Mouse (Mus musculus) heart, embryonic 15.5 days (tissue): ENCODE measurements around the gene Trp53. TPM values are rescaled to one million over a fixed set of nuclear protein-coding genes. Genes with fewer than 3 reads are reported as not detected.
A peak's percentile ranks its signal among the peaks of the same experiment; 100 is the strongest.
"Not testable (repeated sequence)": the region's sequence is repeated elsewhere in the genome, so short reads cannot be mapped to it uniquely, and the experiment has no call there.

Source experiments
- ATAC-seq: fragments of 200-750 bp; cut with Nextera tagmentation; replicated peaks from 2 replicates; pipeline ENCODE4 v1.8.0; 2017; ENCODE audit warnings: low read depth, moderate TSS enrichment; ENCODE audit not compliant: insufficient number of reproducible peaks, insufficient read depth, low FRiP score
- H3K27ac ChIP-seq: fragments of 300-500 bp; sonication (generic); 2 replicates; pipeline ENCODE4 v1.5.1; 2015; ENCODE audit warnings: mild to moderate bottlenecking, inconsistent platforms
- H3K27me3 ChIP-seq: fragments of 300-500 bp; sonication (generic); 2 replicates; pipeline ENCODE4 v1.6.1; 2015; ENCODE audit warnings: inconsistent platforms
- H3K36me3 ChIP-seq: fragments of 300-500 bp; sonication (generic); 2 replicates; pipeline ENCODE4 v1.6.1; 2015; ENCODE audit warnings: mild to moderate bottlenecking, inconsistent platforms
- H3K4me1 ChIP-seq: fragments of 300-500 bp; sonication (generic); replicated peaks from 2 replicates; pipeline ENCODE4 v1.6.1; 2015; ENCODE audit warnings: inconsistent platforms
- H3K4me2 ChIP-seq: fragments of 300-500 bp; sonication (generic); 2 replicates; pipeline ENCODE4 v1.6.1; 2015; ENCODE audit warnings: inconsistent platforms, mild to moderate bottlenecking, moderate library complexity
- H3K4me3 ChIP-seq: fragments of 300-500 bp; sonication (generic); 2 replicates; pipeline ENCODE4 v1.5.1; 2015; ENCODE audit warnings: mild to moderate bottlenecking, inconsistent platforms
- H3K9ac ChIP-seq: fragments of 300-500 bp; sonication (generic); 2 replicates; pipeline ENCODE4 v1.6.1; 2015; ENCODE audit warnings: mild to moderate bottlenecking, inconsistent platforms
- H3K9me3 ChIP-seq: fragments of 300-500 bp; sonication (generic); replicated peaks from 2 replicates; pipeline ENCODE4 v1.6.1; 2016; ENCODE audit warnings: inconsistent platforms
- WGBS: fragments of 180-500 bp; shearing (Covaris S2); methylation state at CpG from one replicate; pipeline ENCODE4 v1.1.7; 2015; ENCODE audit warnings: mixed read lengths; 5-methylcytosine and 5-hydroxymethylcytosine counted together
- polyA plus RNA-seq: library from polyadenylated mRNA; unstranded; fragments of >200 nt; fragmentation: Nextera tagmentation; extraction: Ambion mirVana; gene quantifications from 2 replicates; pipeline ENCODE4 v1.2.1, GENCODE M21; 2015

Gene Trp53
- 59.4 and 88.1 TPM in 2 replicates for polyA plus RNA-seq

- Histone ChIP-seq H3K9ac (peak within 1 kb of the TSS; percentile 81), H3K4me1 (peaks cover 35% of the 10 kb centered on the region), H3K4me2 (peak within 1 kb of the TSS; percentile 79), H3K36me3 (0 out of 2 replicates have a peak, but pooled peaks cover 2% of the 10 kb centered on the region), H3K9me3 (no peaks in the 10 kb centered on the region), H3K27ac (peak within 1 kb of the TSS; percentile 91), H3K27me3 (no peaks in the 10 kb centered on the region), H3K4me3 (peak within 1 kb of the TSS; percentile 81)
- 0% methylated on average over 13 of the region's 13 CpGs for WGBS
- peak; percentile 63 for ATAC-seq
These were observed at the start of gene Trp53, which contains the start of gene Wrap53 for GRCm38 (mm10) chr11:69580091-69580514. Gene Trp53, plus strand, starts transcription at chr11:69580359. Gene Wrap53, minus strand, starts transcription at chr11:69580255.

- not testable (repeated sequence) for ATAC-seq, H3K4me2 ChIP-seq, H3K4me3 ChIP-seq, H3K4me1 ChIP-seq, H3K9me3 ChIP-seq, H3K36me3 ChIP-seq, H3K9ac ChIP-seq, H3K27me3 ChIP-seq, H3K27ac ChIP-seq
- WGBS, result 82% methylated on average over 6 of the region's 6 CpGs
These were observed 49.4 kb upstream of the Trp53 start for GRCm38 (mm10) chr11:69530755-69531154.

DNA sequence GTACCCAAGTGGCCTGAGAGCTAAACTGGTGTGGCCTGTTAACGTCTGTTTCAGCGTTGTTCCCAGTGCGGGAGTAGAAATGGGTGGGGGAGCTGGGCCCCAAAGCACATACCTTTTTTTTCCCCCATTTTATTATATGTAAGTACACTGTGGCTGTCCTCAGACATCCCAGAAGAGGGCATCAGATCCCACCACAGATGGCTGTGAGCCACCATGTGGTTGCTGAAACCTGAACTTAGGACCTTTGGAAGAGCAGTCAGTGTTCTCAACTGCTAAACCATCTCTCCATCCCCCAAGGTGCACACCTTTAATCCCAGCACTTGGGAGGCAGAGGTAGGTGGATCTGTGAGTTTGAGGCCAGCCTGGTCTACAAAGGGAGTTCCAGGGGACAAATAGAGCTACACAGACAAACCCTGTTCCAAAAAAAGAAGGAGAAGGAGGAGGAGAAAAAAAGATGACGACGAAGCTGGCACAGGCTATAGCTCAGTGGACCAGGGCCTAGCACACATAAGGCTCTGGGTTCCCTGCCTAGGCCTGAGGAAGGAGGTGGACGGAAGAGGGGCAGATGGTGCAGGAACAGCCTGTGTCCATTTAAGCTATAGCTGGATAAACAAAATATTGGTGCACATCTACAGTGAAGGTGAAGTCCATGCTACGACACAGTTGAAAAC lies 47.5 kb upstream of the Trp53 start:
- Histone ChIP-seq H3K36me3 (no peaks in the 10 kb centered on the region), H3K9me3 (no peaks in the 10 kb centered on the region), H3K4me2 (no peak overlapping the region), H3K4me1 (no peaks in the 10 kb centered on the region; the same call in 1 of the 2 replicates), H3K27me3 (no peaks in the 10 kb centered on the region), H3K27ac (no peak overlapping the region), H3K9ac (no peak overlapping the region), H3K4me3 (no peak overlapping the region)
- no peak for ATAC-seq
- 75% methylated on average over 7 of the region's 7 CpGs for WGBS

- Histone ChIP-seq H3K4me1 (no peaks in the 10 kb centered on the region), H3K4me2 (no peak overlapping the region), H3K9ac (no peak overlapping the region), H3K4me3 (no peak overlapping the region), H3K36me3 (no peaks in the 10 kb centered on the region), H3K27ac (no peak overlapping the region), H3K27me3 (no peaks in the 10 kb centered on the region), H3K9me3 (no peaks in the 10 kb centered on the region)
- WGBS, result 56% methylated on average over 1 of the region's 1 CpGs
- ATAC-seq, result no peak
These were observed 45.2 kb upstream of the Trp53 start for GRCm38 (mm10) chr11:69534990-69535389.

DNA sequence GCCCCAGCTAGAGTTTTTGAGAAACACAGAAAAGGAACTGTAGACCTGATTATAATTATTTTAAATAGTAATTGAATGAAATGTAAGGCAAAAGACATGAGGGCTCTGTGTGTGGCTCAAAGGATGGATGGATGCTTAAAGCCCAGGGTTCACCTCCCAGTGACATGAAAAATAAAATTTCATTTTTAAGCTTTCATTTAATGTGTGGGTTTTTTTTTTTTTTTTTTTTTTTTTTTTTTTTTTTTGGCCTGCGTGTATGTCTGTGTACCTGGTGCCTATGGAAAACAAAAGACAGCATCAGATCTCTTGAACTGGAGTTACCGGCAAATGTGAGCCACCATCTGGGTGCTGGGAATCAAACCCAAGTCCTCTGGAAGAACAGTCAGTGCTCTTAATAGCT lies 39.5 kb upstream of the Trp53 start:
- H3K27me3 ChIP-seq, result no peaks in the 10 kb centered on the region
- no peaks in the 10 kb centered on the region for H3K4me1 ChIP-seq
- H3K4me3 ChIP-seq, result no peak overlapping the region
- no peak overlapping the region for H3K4me2 ChIP-seq
- ATAC-seq, result no peak
- no peak overlapping the region for H3K9ac ChIP-seq
- WGBS, result 89% methylated on average over 2 of the region's 2 CpGs
- no peaks in the 10 kb centered on the region for H3K36me3 ChIP-seq
- no peak overlapping the region for H3K27ac ChIP-seq
- no peaks in the 10 kb centered on the region for H3K9me3 ChIP-seq

- H3K4me3 ChIP-seq, H3K27ac ChIP-seq, H3K4me1 ChIP-seq, H3K9ac ChIP-seq, H3K36me3 ChIP-seq, ATAC-seq, H3K9me3 ChIP-seq, H3K4me2 ChIP-seq, H3K27me3 ChIP-seq: not testable (repeated sequence)
- WGBS, result 77% methylated on average over 1 of the region's 3 CpGs
These were observed 38.4 kb upstream of the Trp53 start for GRCm38 (mm10) chr11:69541741-69542140.

DNA sequence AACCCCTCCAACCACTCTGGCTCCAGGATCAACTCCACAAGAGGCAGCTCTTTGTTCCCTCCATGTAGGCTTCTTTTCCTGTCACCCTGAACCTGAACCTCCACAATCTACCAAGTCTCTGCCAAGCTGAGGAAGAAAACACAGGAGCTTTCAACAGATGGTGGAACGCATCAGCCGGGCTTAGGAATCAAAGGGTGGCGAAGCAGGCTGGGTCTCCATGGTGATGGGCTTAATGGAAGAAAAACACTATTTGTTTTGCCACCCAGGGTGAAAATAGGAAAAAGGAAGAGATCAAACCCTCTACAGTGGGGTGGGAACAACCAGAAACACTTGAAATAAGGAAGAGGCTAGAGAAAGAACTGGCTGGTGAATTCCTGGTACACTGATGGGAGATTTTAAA lies 36.6 kb upstream of the Trp53 start:
- no peak overlapping the region for H3K4me3 ChIP-seq
- H3K9me3 ChIP-seq, result no peaks in the 10 kb centered on the region
- 0 out of 2 replicates have a peak, but pooled peaks cover under 1% of the 10 kb centered on the region for H3K27me3 ChIP-seq
- peaks cover 18% of the 10 kb centered on the region for H3K4me1 ChIP-seq
- 48% methylated on average over 3 of the region's 3 CpGs for WGBS
- H3K27ac ChIP-seq, result no peak overlapping the region
- no peak overlapping the region for H3K4me2 ChIP-seq
- H3K36me3 ChIP-seq, result no peaks in the 10 kb centered on the region
- no peak for ATAC-seq
- no peak overlapping the region for H3K9ac ChIP-seq

DNA sequence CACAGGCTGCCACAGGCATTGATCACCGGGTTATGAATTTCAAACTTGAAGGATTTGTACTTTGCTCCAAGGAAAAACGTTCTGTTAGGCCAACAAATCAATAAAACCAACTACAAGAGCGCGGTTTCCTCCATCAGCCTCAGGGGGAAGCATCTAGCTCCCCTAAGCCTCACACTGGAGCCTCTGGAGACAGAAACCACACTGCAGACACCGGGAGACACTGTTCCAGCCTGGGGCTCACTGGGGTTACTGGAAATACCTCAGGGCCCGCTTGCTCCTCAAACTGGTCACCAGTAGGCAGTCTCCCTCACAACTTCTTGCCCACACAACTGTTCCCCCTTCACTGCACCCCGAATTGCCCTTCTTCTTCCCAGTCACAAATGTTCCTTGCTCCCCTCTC lies 34.2 kb upstream of the Trp53 start:
- no peak for ATAC-seq
- peak overlapping the region; percentile 56 for H3K4me3 ChIP-seq
- no peaks in the 10 kb centered on the region for H3K9me3 ChIP-seq
- H3K4me1 ChIP-seq, result peaks cover 18% of the 10 kb centered on the region
- 21% methylated on average over 7 of the region's 7 CpGs for WGBS
- H3K4me2 ChIP-seq, result peak overlapping the region; percentile 90
- peak overlapping the region; percentile 61; the same call in 1 of the 2 replicates for H3K9ac ChIP-seq
- H3K27ac ChIP-seq, result peak overlapping the region; percentile 75
- H3K27me3 ChIP-seq, result 0 out of 2 replicates have a peak, but pooled peaks cover 6% of the 10 kb centered on the region
- H3K36me3 ChIP-seq, result no peaks in the 10 kb centered on the region

DNA sequence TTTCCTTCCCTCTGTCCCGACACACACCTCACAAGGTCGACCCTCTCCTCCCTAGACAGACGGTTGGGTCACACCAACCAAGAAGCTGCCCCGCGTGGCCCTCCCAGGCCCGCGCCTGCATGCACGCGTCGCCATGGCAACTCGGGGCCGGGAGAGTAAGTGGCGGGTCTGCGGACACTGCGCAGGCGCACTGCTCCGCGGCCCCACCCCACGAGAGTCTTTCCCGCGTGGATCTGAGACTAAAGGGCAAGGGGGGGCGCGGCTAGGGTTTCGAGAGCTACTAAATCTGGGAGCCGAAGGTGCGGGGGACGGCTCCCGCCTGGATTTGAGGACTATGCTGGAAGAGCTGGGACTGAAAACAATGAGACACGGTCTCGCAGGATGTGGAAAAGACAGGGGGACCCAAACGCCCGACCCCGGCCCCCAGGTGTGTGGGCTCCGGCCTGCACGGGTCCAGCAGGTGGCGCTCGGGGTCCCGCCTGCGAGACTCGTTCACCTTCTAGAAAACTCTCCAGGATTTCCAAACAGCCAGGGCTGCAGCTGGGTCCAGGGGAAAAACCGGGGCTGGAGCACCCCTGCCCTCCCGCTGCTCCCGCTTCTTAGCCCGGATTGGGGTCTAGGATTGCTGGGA lies 33.6 kb upstream of the Trp53 start:
- WGBS, result under 1% methylated on average over 44 of the region's 44 CpGs
- Histone ChIP-seq H3K4me2 (peak overlapping the region; percentile 90), H3K27me3 (0 out of 2 replicates have a peak, but pooled peaks cover 6% of the 10 kb centered on the region), H3K4me3 (peak overlapping the region; percentile 56), H3K9me3 (no peaks in the 10 kb centered on the region), H3K4me1 (peaks cover 18% of the 10 kb centered on the region), H3K27ac (peak overlapping the region; percentile 75), H3K36me3 (no peaks in the 10 kb centered on the region), H3K9ac (peak overlapping the region; percentile 61)
- ATAC-seq, result peak; percentile 69

DNA sequence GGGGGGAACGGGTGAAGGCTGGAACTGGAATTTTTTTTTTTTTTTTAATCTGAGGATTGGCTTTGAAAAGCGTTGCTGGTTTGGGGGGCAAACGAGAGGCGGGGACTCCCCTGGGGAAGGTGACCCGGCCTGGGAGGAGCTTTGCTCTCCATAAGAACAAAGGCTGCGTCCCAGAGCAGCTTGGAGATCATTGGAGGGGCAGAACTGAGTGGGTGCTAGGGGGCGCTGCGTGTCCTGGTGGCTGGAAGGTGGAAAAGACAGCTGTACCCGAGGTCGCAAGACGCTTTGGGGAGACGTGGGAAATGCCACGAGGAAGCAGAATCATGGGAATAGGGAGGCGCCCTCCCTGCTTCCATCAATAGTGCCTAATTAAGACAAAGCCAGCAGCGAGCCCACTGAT lies 33.1 kb upstream of the Trp53 start:
- WGBS, result 4% methylated on average over 15 of the region's 15 CpGs
- H3K27ac ChIP-seq, result peak overlapping the region; percentile 75
- peak overlapping the region; percentile 56 for H3K4me3 ChIP-seq
- H3K36me3 ChIP-seq, result no peaks in the 10 kb centered on the region
- ATAC-seq, result 0 out of 2 replicates have a peak, but pooled peaks have one; percentile 7
- peak overlapping the region; percentile 90 for H3K4me2 ChIP-seq
- H3K27me3 ChIP-seq, result 0 out of 2 replicates have a peak, but pooled peaks cover 6% of the 10 kb centered on the region
- no peaks in the 10 kb centered on the region for H3K9me3 ChIP-seq
- peak overlapping the region; percentile 61 for H3K9ac ChIP-seq
- H3K4me1 ChIP-seq, result peaks cover 18% of the 10 kb centered on the region

- H3K9me3 ChIP-seq, result no peaks in the 10 kb centered on the region
- no peak within 1 kb of the TSS for H3K4me2 ChIP-seq
- WGBS, result 49% methylated on average over 12 of the region's 12 CpGs
- 0 out of 2 replicates have a peak, but pooled peaks cover 8% of the 10 kb centered on the region for H3K27me3 ChIP-seq
- H3K4me3 ChIP-seq, result no peak within 1 kb of the TSS
- H3K9ac ChIP-seq, result no peak within 1 kb of the TSS
- H3K27ac ChIP-seq, result no peak within 1 kb of the TSS
- peaks cover 18% of the 10 kb centered on the region for H3K4me1 ChIP-seq
- no peak for ATAC-seq
- no peaks in the 10 kb centered on the region for H3K36me3 ChIP-seq
These were observed 31.0 kb upstream of the Trp53 start, which contains the start of gene Dnah2 for GRCm38 (mm10) chr11:69549060-69549656. Gene Dnah2, minus strand, starts transcription at chr11:69549110.
